Mouse (Mus musculus): Measurements from ENCODE around the gene Mup19. TPM values are rescaled to one million over a fixed set of nuclear protein-coding genes. Genes with fewer than 3 reads are reported as not detected.
"Not testable (repeated sequence)": the region's sequence is repeated elsewhere in the genome, so short reads cannot be mapped to it uniquely, and the experiment has no call there.

The Mup19 gene
- not detected in 2 replicates for polyA plus RNA-seq (2015; fragmentation: Nextera tagmentation; extraction: Ambion mirVana)

DNA sequence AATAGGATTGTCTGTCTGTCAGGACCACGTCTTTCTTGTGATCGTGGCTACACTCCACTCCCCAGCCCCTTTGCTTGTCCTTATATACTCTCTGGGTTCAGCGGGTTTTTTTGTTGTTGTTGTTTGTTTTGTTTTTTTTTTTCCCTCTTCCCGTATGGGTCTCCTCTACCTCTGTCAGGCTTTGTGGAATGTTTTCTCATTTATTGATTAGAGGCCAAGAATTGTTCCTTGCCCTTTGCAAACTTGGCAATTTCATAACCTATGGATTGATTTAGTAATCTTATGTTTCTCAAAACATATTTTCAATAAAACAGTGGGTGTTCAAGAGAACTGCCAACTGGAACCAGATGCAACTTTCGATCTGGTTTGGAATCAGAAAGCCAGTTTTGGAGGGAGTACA, at the start of gene Mup19:
Gene Mup19, minus strand, starts transcription at position 101 of the 400 bp plus-strand sequence.
- H3K4me3 ChIP-seq (ENCODE audit: low read length); H3K9ac ChIP-seq (ENCODE audit: low read length); H3K4me1 ChIP-seq (replicated peaks; ENCODE audit: control insufficient read depth, insufficient read depth, low read length); H3K27me3 ChIP-seq (ENCODE audit: control insufficient read depth, insufficient read depth, low read depth, low read length); H3K9me3 ChIP-seq (ENCODE audit: control insufficient read depth, low read length); H3K27ac ChIP-seq (ENCODE audit: low read length); H3K36me3 ChIP-seq (ENCODE audit: control insufficient read depth, insufficient read depth, low read length); ATAC-seq (ENCODE audit: low read depth); H3K4me2 ChIP-seq (ENCODE audit: low read depth, low read length): not testable (repeated sequence)
- WGBS = 77% methylated on average over 1 of the region's 5 CpGs

DNA sequence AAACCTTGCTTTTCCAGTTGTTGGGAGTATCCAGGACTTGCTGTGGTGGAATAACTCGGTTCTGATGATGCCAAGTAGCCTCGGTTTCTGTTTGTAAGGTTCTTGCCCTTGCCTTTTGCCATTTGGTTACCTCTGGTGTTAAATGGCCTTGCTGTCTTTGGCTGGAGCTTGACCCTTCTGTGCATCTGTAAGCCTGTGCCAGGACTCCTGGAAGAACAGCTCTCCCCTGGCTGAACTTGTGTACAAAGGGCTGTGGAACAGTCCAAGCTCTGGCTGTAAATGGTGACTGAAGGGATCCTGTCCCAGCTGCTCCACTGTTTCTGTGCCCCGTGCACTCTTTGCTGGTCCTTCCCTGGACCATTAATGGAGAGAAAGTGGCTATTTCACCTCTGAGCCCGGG, 47.1 kb upstream of the Mup19 start:
- whole genome bisulfite sequencing = 69% methylated on average over 4 of the region's 4 CpGs
- H3K4me2 ChIP-seq (ENCODE audit: low read depth, low read length) = no peak overlapping the region

DNA sequence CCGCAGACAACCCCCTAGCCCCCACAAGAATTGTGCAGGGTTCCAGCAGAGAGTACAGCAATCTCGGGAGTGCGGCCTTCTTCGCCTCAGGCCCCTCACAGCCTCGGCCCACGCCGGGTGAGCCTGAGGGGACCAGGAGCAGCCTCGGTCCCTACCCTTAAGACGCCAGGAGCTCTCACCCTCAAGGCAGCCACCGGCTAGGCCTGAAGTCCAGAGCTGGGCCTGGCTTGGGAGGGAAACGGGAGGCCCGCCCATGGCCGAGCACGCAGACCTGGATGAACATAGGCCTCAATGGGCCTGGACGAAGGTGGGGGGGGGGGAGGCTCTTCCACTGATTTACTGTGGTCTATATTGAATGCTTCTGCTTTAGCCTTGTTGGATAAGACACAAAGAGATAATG, 41.1 kb upstream of the Mup19 start:
- H3K27me3 ChIP-seq (ENCODE audit: control insufficient read depth, insufficient read depth, low read depth, low read length) = no peaks in the 10 kb centered on the region
- no peaks in the 10 kb centered on the region for H3K4me1 ChIP-seq (replicated peaks; ENCODE audit: control insufficient read depth, insufficient read depth, low read length)
- H3K9ac ChIP-seq (ENCODE audit: low read length) = no peak overlapping the region
- 88% methylated on average over 15 of the region's 15 CpGs for WGBS
- no peaks in the 10 kb centered on the region for H3K36me3 ChIP-seq (ENCODE audit: control insufficient read depth, insufficient read depth, low read length)
- ATAC-seq (ENCODE audit: low read depth) = peak; percentile 45; the same call in 1 of the 2 replicates
- no peak overlapping the region for H3K27ac ChIP-seq (ENCODE audit: low read length)
- no peak overlapping the region for H3K4me2 ChIP-seq (ENCODE audit: low read depth, low read length)
- H3K4me3 ChIP-seq (ENCODE audit: low read length) = no peak overlapping the region
- peaks cover 7% of the 10 kb centered on the region; the same call in 1 of the 2 replicates for H3K9me3 ChIP-seq (ENCODE audit: control insufficient read depth, low read length)

More for the DNA sequence above, 47.1 kb upstream of the Mup19 start:
- Histone ChIP-seq H3K4me3 (ENCODE audit: low read length) (no peak overlapping the region), H3K9ac (ENCODE audit: low read length) (no peak overlapping the region), H3K36me3 (ENCODE audit: control insufficient read depth, insufficient read depth, low read length) (no peaks in the 10 kb centered on the region), H3K27me3 (ENCODE audit: control insufficient read depth, insufficient read depth, low read depth, low read length) (no peaks in the 10 kb centered on the region), H3K27ac (ENCODE audit: low read length) (no peak overlapping the region), H3K4me1 (replicated peaks; ENCODE audit: control insufficient read depth, insufficient read depth, low read length) (no peaks in the 10 kb centered on the region), H3K9me3 (ENCODE audit: control insufficient read depth, low read length) (no peaks in the 10 kb centered on the region)
- ATAC-seq (ENCODE audit: low read depth) = no peak

DNA sequence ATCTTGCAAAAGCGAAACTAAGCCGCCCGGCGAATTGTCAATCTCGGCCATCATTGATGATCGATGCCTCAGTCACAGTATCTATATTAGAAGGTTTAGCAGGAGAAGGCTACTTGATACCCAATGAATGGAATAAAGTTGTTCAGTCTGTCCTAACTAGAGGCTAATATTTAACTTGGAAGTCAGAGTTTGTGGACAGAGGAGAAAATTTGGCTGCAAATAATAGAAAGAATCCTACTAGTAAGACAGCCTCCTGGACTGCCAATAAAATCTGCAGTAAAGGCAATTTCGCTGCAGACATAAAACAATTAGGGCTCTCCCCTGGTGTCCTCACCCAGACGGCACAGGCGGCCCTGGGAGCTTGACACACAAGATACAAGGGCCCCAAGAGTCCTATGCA, 40.5 kb upstream of the Mup19 start:
- WGBS = 88% methylated on average over 9 of the region's 9 CpGs
- H3K9ac ChIP-seq (ENCODE audit: low read length); H3K9me3 ChIP-seq (ENCODE audit: control insufficient read depth, low read length); H3K27ac ChIP-seq (ENCODE audit: low read length); H3K27me3 ChIP-seq (ENCODE audit: control insufficient read depth, insufficient read depth, low read depth, low read length); ATAC-seq (ENCODE audit: low read depth); H3K4me2 ChIP-seq (ENCODE audit: low read depth, low read length); H3K36me3 ChIP-seq (ENCODE audit: control insufficient read depth, insufficient read depth, low read length); H3K4me1 ChIP-seq (replicated peaks; ENCODE audit: control insufficient read depth, insufficient read depth, low read length); H3K4me3 ChIP-seq (ENCODE audit: low read length): not testable (repeated sequence)

DNA sequence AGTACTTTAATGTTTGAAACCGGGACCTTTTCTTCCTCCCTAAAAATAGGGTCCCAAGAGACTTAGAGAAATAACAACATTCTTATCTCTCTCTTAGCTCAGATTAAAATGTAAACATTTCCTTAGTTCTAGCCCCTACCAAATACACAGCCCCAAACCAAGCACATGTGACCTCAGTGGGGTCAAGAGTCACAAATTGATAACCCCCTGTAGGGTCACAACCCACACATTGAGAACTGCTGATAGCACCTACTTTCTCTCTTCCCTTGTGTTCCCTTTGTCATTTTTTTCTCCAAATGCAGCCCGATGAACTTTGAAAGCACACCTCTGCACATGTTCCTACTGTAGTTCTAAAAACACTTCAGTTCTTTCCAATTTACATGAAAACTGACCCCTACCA, 33.5 kb upstream of the Mup19 start:
- 8% methylated on average over 2 of the region's 2 CpGs for WGBS
- Histone ChIP-seq H3K9me3 (ENCODE audit: control insufficient read depth, low read length) (no peaks in the 10 kb centered on the region), H3K4me3 (ENCODE audit: low read length) (no peak overlapping the region), H3K27me3 (ENCODE audit: control insufficient read depth, insufficient read depth, low read depth, low read length) (no peaks in the 10 kb centered on the region), H3K36me3 (ENCODE audit: control insufficient read depth, insufficient read depth, low read length) (no peaks in the 10 kb centered on the region), H3K9ac (ENCODE audit: low read length) (no peak overlapping the region), H3K27ac (ENCODE audit: low read length) (no peak overlapping the region), H3K4me1 (replicated peaks; ENCODE audit: control insufficient read depth, insufficient read depth, low read length) (no peaks in the 10 kb centered on the region), H3K4me2 (ENCODE audit: low read depth, low read length) (no peak overlapping the region)
- no peak for ATAC-seq (ENCODE audit: low read depth)

DNA sequence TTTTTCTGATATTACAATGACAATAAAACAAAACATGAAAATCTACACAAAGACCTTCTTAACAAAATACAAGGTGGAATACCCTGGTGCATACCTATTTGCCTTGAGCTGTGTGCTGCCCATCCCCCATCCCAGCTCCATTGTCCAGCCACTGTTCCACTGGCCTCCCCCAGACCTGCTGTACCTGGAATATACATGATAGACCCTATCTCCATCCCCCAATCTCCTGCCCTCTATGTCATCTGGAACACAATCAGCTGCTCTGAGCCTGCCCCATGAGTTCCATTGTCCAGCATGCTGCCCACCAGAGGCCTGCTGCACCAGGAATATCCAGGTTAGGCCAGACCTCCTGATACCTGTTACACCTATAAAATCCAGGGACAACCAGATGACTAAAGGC, 31.4 kb upstream of the Mup19 start:
- no peaks in the 10 kb centered on the region for H3K4me1 ChIP-seq (replicated peaks; ENCODE audit: control insufficient read depth, insufficient read depth, low read length)
- H3K27me3 ChIP-seq (ENCODE audit: control insufficient read depth, insufficient read depth, low read depth, low read length) = no peaks in the 10 kb centered on the region
- no peak overlapping the region for H3K4me2 ChIP-seq (ENCODE audit: low read depth, low read length)
- no peaks in the 10 kb centered on the region for H3K36me3 ChIP-seq (ENCODE audit: control insufficient read depth, insufficient read depth, low read length)
- ATAC-seq (ENCODE audit: low read depth) = no peak
- no peak overlapping the region for H3K4me3 ChIP-seq (ENCODE audit: low read length)
- H3K9me3 ChIP-seq (ENCODE audit: control insufficient read depth, low read length) = no peaks in the 10 kb centered on the region
- H3K9ac ChIP-seq (ENCODE audit: low read length) = no peak overlapping the region
- H3K27ac ChIP-seq (ENCODE audit: low read length) = no peak overlapping the region

GRCm38 (mm10) chr4:61811193-61811592, 29.1 kb upstream of the Mup19 start:
- not testable (repeated sequence) for H3K9ac ChIP-seq (ENCODE audit: low read length); ATAC-seq (ENCODE audit: low read depth); H3K9me3 ChIP-seq (ENCODE audit: control insufficient read depth, low read length); H3K4me2 ChIP-seq (ENCODE audit: low read depth, low read length); H3K4me3 ChIP-seq (ENCODE audit: low read length); H3K4me1 ChIP-seq (replicated peaks; ENCODE audit: control insufficient read depth, insufficient read depth, low read length); H3K27me3 ChIP-seq (ENCODE audit: control insufficient read depth, insufficient read depth, low read depth, low read length); H3K27ac ChIP-seq (ENCODE audit: low read length); H3K36me3 ChIP-seq (ENCODE audit: control insufficient read depth, insufficient read depth, low read length)
- 11% methylated on average over 2 of the region's 2 CpGs for WGBS

- H3K4me3 ChIP-seq (ENCODE audit: low read length); H3K27me3 ChIP-seq (ENCODE audit: control insufficient read depth, insufficient read depth, low read depth, low read length); H3K27ac ChIP-seq (ENCODE audit: low read length); H3K4me2 ChIP-seq (ENCODE audit: low read depth, low read length); H3K9me3 ChIP-seq (ENCODE audit: control insufficient read depth, low read length); H3K9ac ChIP-seq (ENCODE audit: low read length); H3K4me1 ChIP-seq (replicated peaks; ENCODE audit: control insufficient read depth, insufficient read depth, low read length); ATAC-seq (ENCODE audit: low read depth); H3K36me3 ChIP-seq (ENCODE audit: control insufficient read depth, insufficient read depth, low read length): not testable (repeated sequence)
- WGBS = 83% methylated on average over 3 of the region's 3 CpGs
Observed at GRCm38 (mm10) chr4:61808926-61809325, 26.9 kb upstream of the Mup19 start.

DNA sequence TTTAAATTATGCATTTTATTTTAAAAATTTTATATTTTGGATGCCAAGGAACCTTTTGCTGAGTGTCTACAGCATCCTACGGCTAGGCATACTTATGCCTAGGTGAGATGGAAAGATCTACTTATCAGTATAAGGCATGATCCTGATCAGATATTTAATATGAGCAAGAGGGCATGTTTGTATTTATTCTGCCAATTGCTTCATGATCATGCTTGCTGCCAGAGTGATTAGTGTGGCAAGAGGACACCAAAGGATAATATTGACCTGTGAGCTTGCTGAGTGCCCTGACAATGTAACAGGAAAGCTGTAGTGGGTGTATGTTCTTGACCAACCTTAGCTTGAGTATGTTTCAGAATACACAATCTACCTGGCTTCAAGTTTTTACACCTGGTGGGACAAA, 7.6 kb upstream of the Mup19 start:
- ATAC-seq (ENCODE audit: low read depth); H3K9ac ChIP-seq (ENCODE audit: low read length); H3K9me3 ChIP-seq (ENCODE audit: control insufficient read depth, low read length); H3K27me3 ChIP-seq (ENCODE audit: control insufficient read depth, insufficient read depth, low read depth, low read length); H3K4me1 ChIP-seq (replicated peaks; ENCODE audit: control insufficient read depth, insufficient read depth, low read length); H3K4me3 ChIP-seq (ENCODE audit: low read length); H3K36me3 ChIP-seq (ENCODE audit: control insufficient read depth, insufficient read depth, low read length); H3K4me2 ChIP-seq (ENCODE audit: low read depth, low read length); H3K27ac ChIP-seq (ENCODE audit: low read length): not testable (repeated sequence)
- WGBS = 93% methylated on average over 1 of the region's 1 CpGs

DNA sequence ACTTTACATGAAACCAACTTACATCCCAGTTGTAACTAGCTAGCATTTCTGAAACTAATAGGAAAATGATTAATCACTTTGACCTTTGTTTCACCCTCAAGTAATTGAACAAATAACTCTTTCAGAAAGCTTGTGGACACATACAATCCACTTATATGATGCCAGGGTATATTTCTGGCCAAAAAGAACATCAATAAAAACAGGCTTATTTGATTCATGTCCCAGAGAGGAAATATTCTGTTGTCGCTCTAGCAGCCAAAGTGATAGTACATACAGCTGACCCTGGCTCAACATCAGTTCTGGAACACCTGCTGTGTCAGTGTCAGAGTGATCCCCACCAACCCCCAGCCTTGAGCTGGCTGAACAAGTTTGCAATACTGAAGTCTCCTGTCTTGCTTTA, 2.2 kb upstream of the Mup19 start:
- H3K4me1 ChIP-seq (replicated peaks; ENCODE audit: control insufficient read depth, insufficient read depth, low read length); H3K27ac ChIP-seq (ENCODE audit: low read length); H3K4me2 ChIP-seq (ENCODE audit: low read depth, low read length); ATAC-seq (ENCODE audit: low read depth); H3K9me3 ChIP-seq (ENCODE audit: control insufficient read depth, low read length); H3K4me3 ChIP-seq (ENCODE audit: low read length); H3K27me3 ChIP-seq (ENCODE audit: control insufficient read depth, insufficient read depth, low read depth, low read length); H3K36me3 ChIP-seq (ENCODE audit: control insufficient read depth, insufficient read depth, low read length); H3K9ac ChIP-seq (ENCODE audit: low read length): not testable (repeated sequence)
- WGBS = 66% methylated on average over 1 of the region's 1 CpGs
